Mouse (Mus musculus): Measurements from ENCODE around the gene Stk24.

GRCm38 (mm10) chr14:121259332-121259731 lies 120.5 kb downstream of the Stk24 start:
- TF ChIP-seq CTCF (IDR thresholded peaks at IDR 0.05; ENCODE audit: control insufficient read depth, insufficient read depth, insufficient read length) (no peak), MAX (IDR thresholded peaks at IDR 0.05) (no peak), USF1 (IDR thresholded peaks at IDR 0.05; ENCODE audit: low read depth) (no peak), CEBPB (IDR thresholded peaks at IDR 0.05; ENCODE audit: low read depth) (no peak), FOSL1 (IDR thresholded peaks at IDR 0.05; ENCODE audit: insufficient read depth, low read length, poor library complexity, severe bottlenecking) (no peak)

All from C2C12 (cell line).